Mouse (Mus musculus) yolk sac, embryonic 10.5 days (tissue): ENCODE results near the gene Gm11444.

ENCODE experiments used
- DNase-seq: peaks from one replicate; pipeline ENCODE4 v3.0.0-alpha.2; 2017; ENCODE audit warnings: low spot score

Gene Gm11444

GRCm38 (mm10) chr11:85850233-85850632, at the start of gene Gm11444:
Gene Gm11444, minus strand, starts transcription at chr11:85850333.
- no peak for DNase-seq

GRCm38 (mm10) chr11:85896335-85896985, 46.3 kb upstream of the Gm11444 start:
- no peak for DNase-seq

GRCm38 (mm10) chr11:85894731-85895545, 44.8 kb upstream of the Gm11444 start:
- no peak for DNase-seq

- DNase-seq, result no peak
These were observed 44.0 kb upstream of the Gm11444 start for GRCm38 (mm10) chr11:85894136-85894530.

- DNase-seq, result no peak
These were observed 43.4 kb upstream of the Gm11444 start for GRCm38 (mm10) chr11:85893400-85894135.

- DNase-seq, result no peak
These were observed 42.6 kb upstream of the Gm11444 start for GRCm38 (mm10) chr11:85892771-85893170.

GRCm38 (mm10) chr11:85891692-85892040, 41.5 kb upstream of the Gm11444 start:
- no peak for DNase-seq

- DNase-seq, result no peak
These were observed 41.0 kb upstream of the Gm11444 start for GRCm38 (mm10) chr11:85891010-85891691.

GRCm38 (mm10) chr11:85890563-85890845, 40.4 kb upstream of the Gm11444 start:
- no peak for DNase-seq

GRCm38 (mm10) chr11:85889730-85890562, 39.8 kb upstream of the Gm11444 start:
- DNase-seq, result no peak

GRCm38 (mm10) chr11:85889056-85889729, 39.1 kb upstream of the Gm11444 start:
- DNase-seq, result no peak

GRCm38 (mm10) chr11:85888451-85888961, 38.4 kb upstream of the Gm11444 start:
- peak; percentile 68 for DNase-seq

- DNase-seq, result no peak
These were observed 37.8 kb upstream of the Gm11444 start for GRCm38 (mm10) chr11:85887801-85888450.

GRCm38 (mm10) chr11:85887273-85887672, 37.1 kb upstream of the Gm11444 start:
- DNase-seq, result no peak

GRCm38 (mm10) chr11:85886429-85886785, 36.3 kb upstream of the Gm11444 start:
- no peak for DNase-seq

GRCm38 (mm10) chr11:85885665-85886428, 35.7 kb upstream of the Gm11444 start, which contains the start of gene Tbx4:
Gene Tbx4, plus strand, starts transcription at chr11:85886422.
- no peak for DNase-seq

- DNase-seq, result no peak
These were observed 34.4 kb upstream of the Gm11444 start for GRCm38 (mm10) chr11:85884498-85884897.

- DNase-seq, result no peak
These were observed 26.1 kb upstream of the Gm11444 start for GRCm38 (mm10) chr11:85876059-85876788.

- no peak for DNase-seq
These were observed 14.2 kb upstream of the Gm11444 start for GRCm38 (mm10) chr11:85864363-85864762.
